Mouse (Mus musculus) small intestine, adult 2 months (tissue): Measurements from ENCODE around the gene Cdc14a.

ENCODE experiments used
- CTCF ChIP-seq: fragments of 200-500 bp; IDR thresholded peaks from 2 replicates; pipeline ENCODE4 v1.5.1; 2012; ENCODE audit warnings: low read depth, mild to moderate bottlenecking, control low read depth, inconsistent platforms, low read length, moderate library complexity, mixed read lengths; ENCODE audit not compliant: insufficient replicate concordance, insufficient read length; ENCODE audit errors: extremely low read depth
- POLR2A ChIP-seq: fragments of 200-500 bp; IDR thresholded peaks from 2 replicates; pipeline ENCODE4 v1.6.1; 2012; ENCODE audit warnings: low read depth, mild to moderate bottlenecking, control low read depth, inconsistent platforms, low read length, moderate library complexity

DNA sequence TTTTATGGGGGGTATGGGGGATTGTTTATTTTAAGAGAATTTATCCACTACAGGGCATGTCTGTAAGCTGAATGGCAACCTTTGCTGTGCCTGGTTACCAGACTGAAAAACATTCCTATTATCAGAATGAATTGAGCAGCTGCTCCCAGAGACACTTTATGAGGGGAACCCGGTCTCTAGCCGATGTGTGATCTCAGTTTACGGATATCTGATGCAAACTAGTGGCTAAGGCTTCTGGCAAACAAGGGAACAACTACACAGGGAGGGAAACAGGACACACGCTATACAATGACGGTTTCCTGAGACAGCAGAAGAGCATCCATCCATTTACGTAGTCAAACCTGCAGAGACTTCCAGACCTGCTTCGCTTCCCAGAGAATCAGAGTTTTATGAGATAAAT is 25.9 kb downstream of the Cdc14a start:
- no peak for TF ChIP-seq POLR2A
- no peak for TF ChIP-seq CTCF
